Mouse (Mus musculus) adrenal gland, adult 2 months (tissue): ENCODE results near the gene Nacc2. TPM values are rescaled to one million over a fixed set of nuclear protein-coding genes. Genes with fewer than 3 reads are reported as not detected.

ENCODE experiments used
- DNase-seq: peaks from one replicate; pipeline ENCODE4 v3.0.0; 2021
- polyA plus RNA-seq: library from polyadenylated mRNA; depleted of rRNA; stranded (reverse); fragments of >200 nt; gene quantifications from 2 replicates; pipeline ENCODE4 v1.2.3, GENCODE M21; 2012
- total RNA-seq, 2 experiments: library from RNA; stranded (reverse); gene quantifications; 2 replicates each; pipeline ENCODE4 v1.2.3; 2021

Gene Nacc2
- total and polyA plus RNA-seq, 3 experiments = 36.1 to 69.8 (median 52.3) TPM

GRCm38 (mm10) chr2:26139545-26140206 is 16.7 kb upstream of the Nacc2 start:
- no peak for DNase-seq

- no peak for DNase-seq
Measured at GRCm38 (mm10) chr2:26139034-26139544, 16.1 kb upstream of the Nacc2 start.

- DNase-seq = no peak
Measured at GRCm38 (mm10) chr2:26138252-26139033, 15.4 kb upstream of the Nacc2 start.

- DNase-seq = no peak
Measured at GRCm38 (mm10) chr2:26134591-26134990, 11.6 kb upstream of the Nacc2 start.

GRCm38 (mm10) chr2:26132628-26133551 is 9.9 kb upstream of the Nacc2 start:
- peak; percentile 93 for DNase-seq

GRCm38 (mm10) chr2:26131327-26131726 is 8.3 kb upstream of the Nacc2 start:
- no peak for DNase-seq

- no peak for DNase-seq
Measured at GRCm38 (mm10) chr2:26129962-26130361, 6.9 kb upstream of the Nacc2 start.

- DNase-seq = no peak
Measured at GRCm38 (mm10) chr2:26129346-26129745, 6.3 kb upstream of the Nacc2 start.

- peak; percentile 88 for DNase-seq
Measured at GRCm38 (mm10) chr2:26122171-26123078, 595 bp downstream of the Nacc2 start.

GRCm38 (mm10) chr2:26121541-26122083 is 1.4 kb downstream of the Nacc2 start:
- no peak for DNase-seq

- no peak for DNase-seq
Measured at GRCm38 (mm10) chr2:26119626-26120025, 3.4 kb downstream of the Nacc2 start.

- no peak for DNase-seq
Measured at GRCm38 (mm10) chr2:26119310-26119592, 3.8 kb downstream of the Nacc2 start.

- peak; percentile 45 for DNase-seq
Measured at GRCm38 (mm10) chr2:26118584-26119309, 4.3 kb downstream of the Nacc2 start.

GRCm38 (mm10) chr2:26117580-26117979 is 5.4 kb downstream of the Nacc2 start:
- DNase-seq = no peak

- DNase-seq = no peak
Measured at GRCm38 (mm10) chr2:26116550-26116949, 6.5 kb downstream of the Nacc2 start.

- DNase-seq = no peak
Measured at GRCm38 (mm10) chr2:26115215-26115614, 7.8 kb downstream of the Nacc2 start.

- DNase-seq = no peak
Measured at GRCm38 (mm10) chr2:26108237-26108636, 14.8 kb downstream of the Nacc2 start.

GRCm38 (mm10) chr2:26107011-26107410 is 16.0 kb downstream of the Nacc2 start:
- no peak for DNase-seq

GRCm38 (mm10) chr2:26106233-26106632 is 16.8 kb downstream of the Nacc2 start:
- DNase-seq = no peak

GRCm38 (mm10) chr2:26100296-26100695 is 22.7 kb downstream of the Nacc2 start:
- no peak for DNase-seq
